Mouse (Mus musculus): Measurements from ENCODE around the gene Plcl1. TPM values are rescaled to one million over a fixed set of nuclear protein-coding genes. Genes with fewer than 3 reads are reported as not detected.

Gene Plcl1
- polyA plus RNA-seq (2014; fragmentation: Nextera tagmentation; extraction: Ambion mirVana), result 5.4 and 5.5 TPM in 2 replicates

DNA sequence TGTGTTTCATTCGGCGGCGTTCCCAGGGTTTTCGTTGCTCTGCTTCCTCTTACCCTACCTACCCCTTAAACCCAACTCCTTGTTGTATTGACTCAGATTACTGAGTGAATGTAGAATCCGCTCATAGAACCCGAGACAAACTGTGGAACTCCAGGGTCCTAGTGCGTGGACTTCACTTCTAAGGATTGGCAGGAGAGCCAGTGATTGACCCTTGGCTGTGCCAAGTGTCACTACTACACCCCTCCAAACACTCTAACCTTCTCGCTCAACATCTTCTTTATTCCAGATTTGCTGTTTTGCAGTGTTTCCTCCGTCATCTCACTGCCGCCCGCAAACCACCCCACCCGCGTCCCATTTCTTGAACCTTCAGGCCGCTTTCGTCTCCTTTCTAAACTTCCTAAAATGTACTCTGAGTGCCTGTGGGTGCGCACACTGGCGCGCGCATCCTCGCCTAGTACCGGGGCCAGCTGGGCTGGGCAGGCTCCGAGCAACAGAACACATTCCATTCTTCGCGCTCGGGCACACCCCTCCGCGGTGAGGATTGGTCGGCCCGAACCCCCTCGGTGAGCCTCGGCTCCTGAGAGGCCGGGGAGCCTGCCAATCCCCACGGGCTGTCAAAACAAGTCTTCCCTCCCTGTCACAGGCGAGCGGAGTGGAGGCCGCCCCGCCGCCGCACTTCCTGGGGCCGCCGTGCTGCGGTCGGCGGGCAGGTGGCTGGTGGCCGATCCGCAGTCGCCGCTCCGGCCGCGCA, at the start of gene Plcl1:
Gene Plcl1, plus strand, starts transcription at position 650 of the 751 bp plus-strand sequence.
- H3K4me2 ChIP-seq (replicated peaks), result peak within 1 kb of the TSS; percentile 97
- peak within 1 kb of the TSS; percentile 88 for H3K4me3 ChIP-seq (replicated peaks; ENCODE audit: low read length)
- peak within 1 kb of the TSS; percentile 78 for H3K9ac ChIP-seq
- H3K9me3 ChIP-seq (ENCODE audit: control insufficient read depth, low read length), result no peaks in the 10 kb centered on the region
- DNase-seq (ENCODE audit: low spot score), result peak; percentile 89
- H3K27me3 ChIP-seq (ENCODE audit: control insufficient read depth, insufficient read depth, low read length), result 0 out of 2 replicates have a peak, but pooled peaks cover 7% of the 10 kb centered on the region
- H3K4me1 ChIP-seq (replicated peaks; ENCODE audit: control insufficient read depth, insufficient read depth, low read length), result peaks cover 12% of the 10 kb centered on the region
- no peaks in the 10 kb centered on the region for H3K36me3 ChIP-seq (replicated peaks; ENCODE audit: control insufficient read depth, insufficient read depth)
- H3K27ac ChIP-seq, result peak within 1 kb of the TSS; percentile 82
- peak; percentile 98 for ATAC-seq (ENCODE audit: low FRiP score)
- WGBS, result 3% methylated on average over 50 of the region's 51 CpGs

DNA sequence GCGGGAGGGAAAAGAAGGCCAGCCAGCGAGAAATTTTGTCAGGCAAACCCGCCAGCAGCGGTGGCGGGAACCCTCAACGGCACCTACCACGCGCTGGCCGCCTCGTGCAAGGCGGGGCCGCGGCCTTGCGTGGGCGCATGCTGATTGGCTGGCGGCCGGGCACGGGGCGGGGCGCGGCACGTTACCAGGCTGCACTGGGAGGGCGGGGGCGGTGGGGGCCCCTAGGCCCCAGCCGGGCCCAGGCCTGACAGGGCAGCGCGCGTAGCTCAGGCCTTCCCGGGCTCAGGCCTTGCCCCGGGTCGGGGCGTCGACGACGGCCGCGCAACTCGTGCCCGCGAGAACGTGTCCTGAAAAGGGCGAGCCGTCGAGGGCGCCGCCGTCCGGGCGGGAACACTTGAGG, 43.1 kb upstream of the Plcl1 start:
- Histone ChIP-seq H3K4me2 (replicated peaks) (peak overlapping the region; percentile 63; the same call in 1 of the 2 replicates), H3K27me3 (ENCODE audit: control insufficient read depth, insufficient read depth, low read length) (peaks cover 29% of the 10 kb centered on the region), H3K27ac (no peak overlapping the region), H3K36me3 (replicated peaks; ENCODE audit: control insufficient read depth, insufficient read depth) (no peaks in the 10 kb centered on the region), H3K4me1 (replicated peaks; ENCODE audit: control insufficient read depth, insufficient read depth, low read length) (0 out of 2 replicates have a peak, but pooled peaks cover 6% of the 10 kb centered on the region), H3K9ac (no peak overlapping the region), H3K4me3 (replicated peaks; ENCODE audit: low read length) (peak overlapping the region; percentile 51), H3K9me3 (ENCODE audit: control insufficient read depth, low read length) (peaks cover 5% of the 10 kb centered on the region)
- no peak for DNase-seq (ENCODE audit: low spot score)
- peak; percentile 59 for ATAC-seq (ENCODE audit: low FRiP score)
- WGBS, result 52% methylated on average over 47 of the region's 49 CpGs

- 0 out of 2 replicates have a peak, but pooled peaks cover 6% of the 10 kb centered on the region for H3K4me1 ChIP-seq (replicated peaks; ENCODE audit: control insufficient read depth, insufficient read depth, low read length)
- H3K4me3 ChIP-seq (replicated peaks; ENCODE audit: low read length), result peak within 1 kb of the TSS; percentile 51
- 12% methylated on average over 62 of the region's 68 CpGs for WGBS
- peaks cover 5% of the 10 kb centered on the region for H3K9me3 ChIP-seq (ENCODE audit: control insufficient read depth, low read length)
- peak; percentile 65 for DNase-seq (ENCODE audit: low spot score)
- peak within 1 kb of the TSS; percentile 63 for H3K4me2 ChIP-seq (replicated peaks)
- H3K27ac ChIP-seq, result no peak within 1 kb of the TSS
- ATAC-seq (ENCODE audit: low FRiP score), result peak; percentile 88
- H3K9ac ChIP-seq, result peak within 1 kb of the TSS; percentile 40; the same call in 1 of the 2 replicates
- no peaks in the 10 kb centered on the region for H3K36me3 ChIP-seq (replicated peaks; ENCODE audit: control insufficient read depth, insufficient read depth)
- peaks cover 29% of the 10 kb centered on the region for H3K27me3 ChIP-seq (ENCODE audit: control insufficient read depth, insufficient read depth, low read length)
These were observed 42.6 kb upstream of the Plcl1 start, which contains the start of gene Boll for GRCm38 (mm10) chr1:55363044-55363565. Gene Boll (minus strand): TSS chr1:55363469.

DNA sequence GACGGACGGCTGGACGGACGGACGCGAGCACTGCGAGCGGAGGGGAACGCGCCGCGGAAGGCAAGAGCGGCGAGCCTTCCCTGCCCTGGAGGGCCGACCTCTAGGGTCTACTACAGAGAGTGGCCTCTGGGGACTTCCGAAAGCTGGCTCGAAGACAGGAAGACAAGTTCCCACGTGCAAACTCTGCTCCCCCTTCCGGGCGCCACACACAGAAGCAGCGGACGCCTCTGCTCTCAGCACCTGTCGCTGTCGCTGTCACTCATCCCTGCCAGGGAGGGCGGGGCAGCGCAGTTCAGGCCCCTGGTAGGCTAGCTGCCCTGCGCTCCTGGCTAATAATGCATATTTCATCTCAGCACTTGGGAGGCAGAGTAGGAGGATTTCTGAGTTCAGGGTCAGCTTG, 42.1 kb upstream of the Plcl1 start:
- Histone ChIP-seq H3K9ac (peak overlapping the region; percentile 40; the same call in 1 of the 2 replicates), H3K4me3 (replicated peaks; ENCODE audit: low read length) (peak overlapping the region; percentile 51), H3K27ac (no peak overlapping the region), H3K4me2 (replicated peaks) (peak overlapping the region; percentile 63), H3K9me3 (ENCODE audit: control insufficient read depth, low read length) (peaks cover 5% of the 10 kb centered on the region), H3K4me1 (replicated peaks; ENCODE audit: control insufficient read depth, insufficient read depth, low read length) (0 out of 2 replicates have a peak, but pooled peaks cover 6% of the 10 kb centered on the region), H3K36me3 (replicated peaks; ENCODE audit: control insufficient read depth, insufficient read depth) (no peaks in the 10 kb centered on the region), H3K27me3 (ENCODE audit: control insufficient read depth, insufficient read depth, low read length) (peaks cover 29% of the 10 kb centered on the region)
- WGBS, result 2% methylated on average over 25 of the region's 27 CpGs
- ATAC-seq (ENCODE audit: low FRiP score), result peak; percentile 90
- DNase-seq (ENCODE audit: low spot score), result peak; percentile 31

- no peak for ATAC-seq (ENCODE audit: low FRiP score)
- Histone ChIP-seq H3K4me3 (replicated peaks; ENCODE audit: low read length) (no peak overlapping the region), H3K27ac (no peak overlapping the region), H3K9ac (no peak overlapping the region), H3K4me2 (replicated peaks) (no peak overlapping the region), H3K36me3 (replicated peaks; ENCODE audit: control insufficient read depth, insufficient read depth) (no peaks in the 10 kb centered on the region), H3K9me3 (ENCODE audit: control insufficient read depth, low read length) (no peaks in the 10 kb centered on the region), H3K4me1 (replicated peaks; ENCODE audit: control insufficient read depth, insufficient read depth, low read length) (no peaks in the 10 kb centered on the region), H3K27me3 (ENCODE audit: control insufficient read depth, insufficient read depth, low read length) (no peaks in the 10 kb centered on the region)
- DNase-seq (ENCODE audit: low spot score), result no peak
- WGBS, result 89% methylated on average over 3 of the region's 3 CpGs
These were observed 33.1 kb upstream of the Plcl1 start for GRCm38 (mm10) chr1:55372626-55373025.

- no peak overlapping the region for H3K4me3 ChIP-seq (replicated peaks; ENCODE audit: low read length)
- H3K27me3 ChIP-seq (ENCODE audit: control insufficient read depth, insufficient read depth, low read length), result no peaks in the 10 kb centered on the region
- 72% methylated on average over 2 of the region's 2 CpGs for WGBS
These were observed 25.2 kb upstream of the Plcl1 start for GRCm38 (mm10) chr1:55380527-55380926.

GRCm38 (mm10) chr1:55383114-55383773, 22.5 kb upstream of the Plcl1 start:
- no peak overlapping the region for H3K4me2 ChIP-seq (replicated peaks)
- whole genome bisulfite sequencing, result 12% methylated on average over 9 of the region's 9 CpGs
- no peaks in the 10 kb centered on the region for H3K4me1 ChIP-seq (replicated peaks; ENCODE audit: control insufficient read depth, insufficient read depth, low read length)
- no peaks in the 10 kb centered on the region for H3K9me3 ChIP-seq (ENCODE audit: control insufficient read depth, low read length)
- no peak overlapping the region for H3K4me3 ChIP-seq (replicated peaks; ENCODE audit: low read length)
- H3K27me3 ChIP-seq (ENCODE audit: control insufficient read depth, insufficient read depth, low read length), result no peaks in the 10 kb centered on the region
- DNase-seq (ENCODE audit: low spot score) (peak; percentile 78), ATAC-seq (ENCODE audit: low FRiP score) (peak; percentile 83; the same call in 1 of the 2 replicates)
- H3K9ac ChIP-seq, result no peak overlapping the region
- H3K27ac ChIP-seq, result no peak overlapping the region
- H3K36me3 ChIP-seq (replicated peaks; ENCODE audit: control insufficient read depth, insufficient read depth), result no peaks in the 10 kb centered on the region

More at GRCm38 (mm10) chr1:55380527-55380926, 25.2 kb upstream of the Plcl1 start:
- Histone ChIP-seq H3K9me3 (ENCODE audit: control insufficient read depth, low read length) (no peaks in the 10 kb centered on the region), H3K9ac (no peak overlapping the region), H3K36me3 (replicated peaks; ENCODE audit: control insufficient read depth, insufficient read depth) (no peaks in the 10 kb centered on the region), H3K4me2 (replicated peaks) (no peak overlapping the region), H3K27ac (no peak overlapping the region), H3K4me1 (replicated peaks; ENCODE audit: control insufficient read depth, insufficient read depth, low read length) (no peaks in the 10 kb centered on the region)
- no peak for DNase-seq (ENCODE audit: low spot score)
- no peak for ATAC-seq (ENCODE audit: low FRiP score)

GRCm38 (mm10) chr1:55399891-55400290, 5.8 kb upstream of the Plcl1 start:
- ATAC-seq (ENCODE audit: low FRiP score), result peak; percentile 60; the same call in 1 of the 2 replicates
- Histone ChIP-seq H3K9me3 (ENCODE audit: control insufficient read depth, low read length) (no peaks in the 10 kb centered on the region), H3K4me1 (replicated peaks; ENCODE audit: control insufficient read depth, insufficient read depth, low read length) (peaks cover 3% of the 10 kb centered on the region), H3K27ac (no peak overlapping the region), H3K9ac (no peak overlapping the region), H3K4me2 (replicated peaks) (no peak overlapping the region), H3K4me3 (replicated peaks; ENCODE audit: low read length) (no peak overlapping the region), H3K27me3 (ENCODE audit: control insufficient read depth, insufficient read depth, low read length) (0 out of 2 replicates have a peak, but pooled peaks cover 7% of the 10 kb centered on the region), H3K36me3 (replicated peaks; ENCODE audit: control insufficient read depth, insufficient read depth) (no peaks in the 10 kb centered on the region)
- no peak for DNase-seq (ENCODE audit: low spot score)
- WGBS, result 39% methylated on average over 5 of the region's 5 CpGs

DNA sequence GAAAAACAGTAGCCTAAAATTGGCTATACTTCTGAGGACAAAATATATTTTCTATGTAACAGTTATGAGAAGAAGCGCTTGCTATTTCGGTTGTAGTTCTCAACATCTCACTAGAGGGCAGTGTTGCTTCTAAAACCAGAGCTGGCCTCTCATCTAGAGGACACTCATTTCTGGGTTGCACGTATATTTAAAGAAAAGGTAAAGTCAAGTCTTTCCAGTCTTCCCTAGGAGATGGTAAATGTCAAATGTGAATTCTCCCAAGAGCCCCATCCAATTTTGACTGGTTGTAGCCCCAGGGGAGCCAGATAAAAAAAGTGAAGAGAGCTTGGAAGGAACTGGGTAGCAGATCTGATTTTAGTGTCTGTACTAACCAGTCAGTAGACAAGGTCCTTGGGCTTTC, 1.3 kb upstream of the Plcl1 start:
- DNase-seq (ENCODE audit: low spot score) (peak; percentile 91), ATAC-seq (ENCODE audit: low FRiP score) (no peak)
- no peak overlapping the region for H3K27ac ChIP-seq
- peaks cover 12% of the 10 kb centered on the region for H3K4me1 ChIP-seq (replicated peaks; ENCODE audit: control insufficient read depth, insufficient read depth, low read length)
- WGBS, result 3% methylated on average over 3 of the region's 3 CpGs
- 0 out of 2 replicates have a peak, but pooled peaks cover 7% of the 10 kb centered on the region for H3K27me3 ChIP-seq (ENCODE audit: control insufficient read depth, insufficient read depth, low read length)
- no peak overlapping the region for H3K4me3 ChIP-seq (replicated peaks; ENCODE audit: low read length)
- H3K9me3 ChIP-seq (ENCODE audit: control insufficient read depth, low read length), result no peaks in the 10 kb centered on the region
- no peak overlapping the region for H3K9ac ChIP-seq
- H3K4me2 ChIP-seq (replicated peaks), result peak overlapping the region; percentile 97
- H3K36me3 ChIP-seq (replicated peaks; ENCODE audit: control insufficient read depth, insufficient read depth), result no peaks in the 10 kb centered on the region

All from hindbrain, embryonic 14.5 days (tissue).